Mouse (Mus musculus) T-helper 1 cell (primary cell): ENCODE results near the gene Slc38a9.

Source experiments
- in situ Hi-C: fragments of 300-600 bp; cut with MboI, MseI; formaldehyde crosslinking; loops from one replicate; pipeline ENCODE4 v1.15.1; 2025; ENCODE audit warnings: high pct_unique_total_duplicates

Slc38a9 gene

GRCm38 (mm10) chr13:112770528-112771328 lies 110.2 kb downstream of the Slc38a9 start:
- in situ Hi-C loops, result no loop called here

GRCm38 (mm10) chr13:112771447-112772208 lies 111.1 kb downstream of the Slc38a9 start:
- in situ Hi-C loops, result no loop called here

GRCm38 (mm10) chr13:112772252-112772651 lies 111.7 kb downstream of the Slc38a9 start:
- in situ Hi-C loops, result no loop called here

GRCm38 (mm10) chr13:112772861-112773260 lies 112.3 kb downstream of the Slc38a9 start:
- in situ Hi-C loops, result no loop called here

- in situ Hi-C loops, result no loop called here
These were observed 113.6 kb downstream of the Slc38a9 start for GRCm38 (mm10) chr13:112773991-112774675.

- in situ Hi-C loops, result loop anchor here (25.0 kb wide), 1 partner anchor 1011 kb away; the partner anchor contains the start of gene Arl15
These were observed 115.3 kb downstream of the Slc38a9 start for GRCm38 (mm10) chr13:112775856-112776255.

- in situ Hi-C loops, result loop anchor here (25.0 kb wide), 1 partner anchor 1009 kb away; the partner anchor contains the start of gene Arl15
These were observed 117.9 kb downstream of the Slc38a9 start for GRCm38 (mm10) chr13:112778407-112778806.

- in situ Hi-C loops, result loop anchor here (25.0 kb wide), 1 partner anchor 1002 kb away; the partner anchor contains the start of gene Arl15
These were observed 124.8 kb downstream of the Slc38a9 start for GRCm38 (mm10) chr13:112785305-112785704.

- in situ Hi-C loops, result loop anchor here (25.0 kb wide), 1 partner anchor 1001 kb away; the partner anchor contains the start of gene Arl15
These were observed 125.6 kb downstream of the Slc38a9 start for GRCm38 (mm10) chr13:112786142-112786541.

- in situ Hi-C loops, result loop anchor here (25.0 kb wide), 1 partner anchor 1000 kb away; the partner anchor contains the start of gene Arl15
These were observed 126.5 kb downstream of the Slc38a9 start for GRCm38 (mm10) chr13:112786942-112787533.
